Mouse (Mus musculus) heart, adult 2 months (tissue): Measurements from ENCODE around the gene Dhx16.

Experiments used
- CTCF ChIP-seq: fragments of 200-600 bp; IDR thresholded peaks from 2 replicates; pipeline ENCODE4 v1.8.1; 2022; ENCODE audit warnings: antibody characterized with exemption, mild to moderate bottlenecking, moderate library complexity
- EP300 ChIP-seq: fragments of 200-500 bp; IDR thresholded peaks from 2 replicates; pipeline ENCODE4 v1.6.1; 2011; ENCODE audit warnings: low read depth, low read length, control low read depth; ENCODE audit not compliant: insufficient read depth
- POLR2A ChIP-seq: fragments of 200-500 bp; IDR thresholded peaks from 2 replicates; pipeline ENCODE4 v1.6.1; 2011; ENCODE audit warnings: mild to moderate bottlenecking, low read depth, low read length, control low read depth; ENCODE audit not compliant: insufficient read depth

GRCm38 (mm10) chr17:35869346-35870067 lies 10.1 kb upstream of the Dhx16 start:
- no peak for TF ChIP-seq CTCF
- TF ChIP-seq POLR2A: peak; percentile 38; the same call in 1 of the 2 replicates
- TF ChIP-seq EP300: no peak
